Mouse (Mus musculus): ENCODE data around the gene Rasal2.

DNA sequence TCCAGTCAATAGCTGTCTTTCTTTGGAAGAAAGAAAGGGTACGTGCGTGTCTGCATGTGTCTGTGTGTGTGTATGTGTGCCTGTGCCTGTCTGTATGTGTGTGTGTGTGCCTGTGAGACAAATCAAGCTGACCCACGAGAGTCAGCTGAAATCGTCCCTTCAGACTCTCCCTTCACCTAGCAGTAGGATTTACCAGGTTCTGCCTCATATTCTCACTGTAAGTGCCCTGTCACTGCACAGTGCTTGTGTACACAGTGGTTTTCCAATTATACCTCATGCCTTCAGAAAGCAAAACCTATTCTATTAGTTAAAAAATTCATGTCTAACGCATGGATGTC lies 168.0 kb downstream of the Rasal2 start:
- no peak for TF ChIP-seq ZNF384 (IDR thresholded peaks at IDR 0.05; ENCODE audit: low read depth, low read length)
- TF ChIP-seq ZC3H11A (IDR thresholded peaks at IDR 0.05; ENCODE audit: borderline replicate concordance, low read depth, low read length): no peak
